Mouse (Mus musculus): ENCODE measurements at regions not wholly inside any gene's neighbourhood (a gene's known extent, or its start where the extent isn't known, plus 50 kb on each side); places are given as distances from the start of the nearest gene placed in this dataset.

DNA sequence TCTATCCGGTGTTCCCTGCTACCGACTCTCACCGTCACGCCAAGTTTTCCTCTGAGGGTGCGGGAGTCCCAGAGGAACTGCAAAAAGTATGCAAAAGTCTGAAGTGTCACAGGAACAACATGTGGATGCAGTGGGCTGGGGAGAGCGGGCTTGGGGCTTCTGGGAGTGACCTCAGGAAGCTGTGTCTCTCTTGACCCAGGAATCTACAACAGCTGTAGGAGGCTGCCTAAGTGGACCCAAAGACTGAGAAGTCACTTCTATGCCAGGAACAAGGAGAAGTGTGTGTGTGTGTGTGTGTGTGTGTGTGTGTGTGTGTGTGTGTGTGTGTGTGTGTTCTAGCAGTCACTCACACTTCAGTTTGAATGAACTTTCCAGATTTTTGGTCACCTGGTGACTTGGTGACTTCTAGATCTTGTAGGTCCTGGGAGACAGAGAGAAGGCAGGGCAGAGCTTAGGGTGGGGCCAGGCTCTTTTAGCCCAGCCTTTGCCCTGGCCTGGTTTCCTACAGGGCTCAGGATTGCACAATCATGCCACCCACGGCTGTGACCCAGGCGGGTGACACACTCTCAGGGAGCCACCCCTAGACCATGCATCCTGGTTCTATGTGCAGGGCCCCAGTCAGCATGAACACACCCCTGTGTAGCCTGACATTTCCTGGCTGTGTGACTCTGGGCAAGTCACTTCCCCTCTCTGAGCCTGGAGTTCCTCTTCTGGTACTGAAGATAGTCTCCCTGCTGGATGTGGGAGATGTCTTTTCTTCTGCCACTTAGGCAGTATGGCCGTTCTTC, 70.2 kb upstream of the Tmem189 start:
- TF ChIP-seq CTCF (IDR thresholded peaks at IDR 0.05; ENCODE audit: low read depth, low read length) = no peak
- TF ChIP-seq POLR2A (IDR thresholded peaks at IDR 0.05; ENCODE audit: insufficient read depth, low read length) = no peak
